Mouse (Mus musculus) heart, adult 2 months (tissue): ENCODE measurements around the gene Dpf3.

Source experiments
- CTCF ChIP-seq: fragments of 200-600 bp; IDR thresholded peaks from 2 replicates; pipeline ENCODE4 v1.8.1; 2022; ENCODE audit warnings: antibody characterized with exemption, mild to moderate bottlenecking, moderate library complexity
- POLR2A ChIP-seq: fragments of 200-500 bp; IDR thresholded peaks from 2 replicates; pipeline ENCODE4 v1.6.1; 2011; ENCODE audit warnings: mild to moderate bottlenecking, low read depth, low read length, control low read depth; ENCODE audit not compliant: insufficient read depth

- TF ChIP-seq CTCF = no peak
- TF ChIP-seq POLR2A = no peak
These were observed 283.2 kb downstream of the Dpf3 start for GRCm38 (mm10) chr12:83204361-83204760.
